Mouse (Mus musculus) midbrain, embryonic 10.5 days (tissue): ENCODE measurements around the gene Pld6. TPM values are rescaled to one million over a fixed set of nuclear protein-coding genes. Genes with fewer than 3 reads are reported as not detected.

Experiments
- DNase-seq: peaks from one replicate; pipeline ENCODE4 v3.0.0-alpha.2; 2017; ENCODE audit warnings: low spot score
- H3K27ac ChIP-seq: fragments of 300-500 bp; sonication (generic); replicated peaks from 2 replicates; pipeline ENCODE4 v1.5.1; 2016; ENCODE audit warnings: mild to moderate bottlenecking
- H3K27me3 ChIP-seq: fragments of 300-500 bp; sonication (generic); 2 replicates; pipeline ENCODE4 v1.6.1; 2016; ENCODE audit warnings: low read depth, mild to moderate bottlenecking; ENCODE audit not compliant: poor library complexity, severe bottlenecking
- H3K36me3 ChIP-seq: fragments of 300-500 bp; sonication (generic); 2 replicates; pipeline ENCODE4 v1.6.1; 2016; ENCODE audit warnings: mild to moderate bottlenecking, moderate library complexity
- H3K4me1 ChIP-seq: fragments of 300-500 bp; sonication (generic); 2 replicates; pipeline ENCODE4 v1.6.1; 2016
- H3K4me3 ChIP-seq: fragments of 300-500 bp; sonication (generic); 2 replicates; pipeline ENCODE4 v1.5.1; 2016; ENCODE audit warnings: mild to moderate bottlenecking, moderate library complexity
- H3K9me3 ChIP-seq: fragments of 300-500 bp; sonication (generic); replicated peaks from 2 replicates; pipeline ENCODE4 v1.6.1; 2016; ENCODE audit warnings: mild to moderate bottlenecking
- WGBS: fragments of 180-500 bp; shearing (Covaris S2); methylation state at CpG from one replicate; pipeline ENCODE4 v1.1.7; 2016; 5-methylcytosine and 5-hydroxymethylcytosine counted together
- polyA plus RNA-seq: library from polyadenylated mRNA; unstranded; fragments of >200 nt; fragmentation: Nextera tagmentation; extraction: Ambion mirVana; gene quantifications from 2 replicates; pipeline ENCODE4 v1.2.1, GENCODE M21; 2016

Gene Pld6
- polyA plus RNA-seq, 1 experiment from 2014 or later = 3.4 TPM

DNA sequence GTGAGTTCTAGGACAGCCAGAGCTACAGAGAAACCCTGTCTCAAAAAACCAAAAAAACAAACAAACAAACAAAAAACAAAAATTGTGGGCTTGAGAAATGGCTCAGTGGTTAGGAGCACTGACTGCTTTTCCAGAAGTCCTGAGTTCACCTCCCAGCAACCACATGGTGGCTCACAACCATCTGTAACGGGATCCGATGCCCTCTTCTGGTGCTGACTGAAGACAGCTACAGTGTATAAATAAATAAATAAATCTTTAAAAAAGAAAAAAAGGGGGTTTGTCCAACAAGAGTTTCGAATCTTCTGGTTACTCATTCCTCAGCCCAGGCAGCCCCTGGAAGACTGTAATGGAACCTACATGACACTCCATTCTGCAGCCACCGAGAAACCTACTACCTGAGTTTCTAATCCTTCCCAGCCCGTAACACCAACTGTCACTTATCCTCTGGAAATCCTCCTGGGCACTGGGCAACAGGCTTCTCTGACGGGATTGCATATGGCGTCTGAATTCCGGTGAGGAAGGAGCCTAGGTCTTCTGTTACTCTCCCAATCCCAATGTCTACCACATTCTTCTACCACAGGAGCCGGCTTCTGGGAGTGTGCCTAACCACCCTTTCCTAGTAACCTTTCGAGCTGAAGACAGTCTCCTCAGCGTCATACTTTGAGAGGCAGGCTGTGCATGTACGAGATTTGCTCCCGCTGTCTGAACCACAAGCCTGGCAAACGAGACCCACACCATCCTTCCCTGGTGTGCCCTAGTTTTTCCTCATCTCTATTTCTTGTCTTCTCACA lies 20.9 kb upstream of the Pld6 start:
- WGBS = 71% methylated on average over 14 of the region's 14 CpGs
- H3K9me3 ChIP-seq = no peaks in the 10 kb centered on the region
- peak overlapping the region; percentile 85 for H3K4me3 ChIP-seq
- H3K27ac ChIP-seq = peak overlapping the region; percentile 99
- no peak for DNase-seq
- H3K4me1 ChIP-seq = peaks cover 25% of the 10 kb centered on the region
- H3K27me3 ChIP-seq = no peaks in the 10 kb centered on the region
- peaks cover 46% of the 10 kb centered on the region for H3K36me3 ChIP-seq

GRCm38 (mm10) chr11:59805656-59806055 lies 18.2 kb upstream of the Pld6 start:
- Histone ChIP-seq H3K4me3 (no peak overlapping the region), H3K36me3 (peaks cover 73% of the 10 kb centered on the region), H3K27ac (no peak overlapping the region), H3K27me3 (no peaks in the 10 kb centered on the region), H3K4me1 (peaks cover 16% of the 10 kb centered on the region), H3K9me3 (no peaks in the 10 kb centered on the region)
- WGBS = 98% methylated on average over 2 of the region's 2 CpGs
- no peak for DNase-seq

GRCm38 (mm10) chr11:59805256-59805655 lies 17.8 kb upstream of the Pld6 start:
- peaks cover 77% of the 10 kb centered on the region for H3K36me3 ChIP-seq

GRCm38 (mm10) chr11:59804409-59805110 lies 17.1 kb upstream of the Pld6 start:
- no peaks in the 10 kb centered on the region for H3K9me3 ChIP-seq

More at GRCm38 (mm10) chr11:59805256-59805655, 17.8 kb upstream of the Pld6 start:
- no peak for DNase-seq
- 100% methylated on average over 1 of the region's 1 CpGs for WGBS
- Histone ChIP-seq H3K27me3 (no peaks in the 10 kb centered on the region), H3K27ac (no peak overlapping the region), H3K4me3 (no peak overlapping the region), H3K4me1 (peaks cover 12% of the 10 kb centered on the region), H3K9me3 (no peaks in the 10 kb centered on the region)

DNA sequence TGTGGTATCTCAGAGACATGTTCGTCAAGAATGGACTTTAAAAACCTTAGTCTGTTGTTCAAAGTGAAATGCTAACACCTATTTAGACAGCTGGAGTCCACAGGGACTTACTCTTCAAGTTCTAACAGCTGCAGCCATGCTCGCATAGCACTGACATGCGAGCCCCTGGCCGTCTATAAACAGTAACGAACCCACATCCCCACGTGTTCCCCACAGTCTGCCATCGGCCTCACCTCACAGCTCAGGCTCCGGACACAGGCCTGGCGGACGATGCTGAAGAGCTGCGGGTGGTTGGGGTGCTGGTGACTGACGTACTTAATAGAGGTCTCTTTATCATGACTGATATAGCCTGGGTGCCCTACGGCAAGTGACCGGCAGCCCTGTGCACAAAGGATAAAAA lies 16.1 kb upstream of the Pld6 start:
- Histone ChIP-seq H3K27ac (no peak overlapping the region), H3K4me1 (peaks cover 3% of the 10 kb centered on the region), H3K9me3 (no peaks in the 10 kb centered on the region), H3K27me3 (no peaks in the 10 kb centered on the region), H3K4me3 (no peak overlapping the region), H3K36me3 (peaks cover 94% of the 10 kb centered on the region)
- no peak for DNase-seq
- 93% methylated on average over 14 of the region's 14 CpGs for WGBS

More at GRCm38 (mm10) chr11:59804409-59805110, 17.1 kb upstream of the Pld6 start:
- Histone ChIP-seq H3K4me3 (no peak overlapping the region), H3K27ac (no peak overlapping the region), H3K4me1 (peaks cover 12% of the 10 kb centered on the region), H3K36me3 (peaks cover 84% of the 10 kb centered on the region), H3K27me3 (no peaks in the 10 kb centered on the region)
- WGBS = 92% methylated on average over 22 of the region's 22 CpGs
- no peak for DNase-seq

DNA sequence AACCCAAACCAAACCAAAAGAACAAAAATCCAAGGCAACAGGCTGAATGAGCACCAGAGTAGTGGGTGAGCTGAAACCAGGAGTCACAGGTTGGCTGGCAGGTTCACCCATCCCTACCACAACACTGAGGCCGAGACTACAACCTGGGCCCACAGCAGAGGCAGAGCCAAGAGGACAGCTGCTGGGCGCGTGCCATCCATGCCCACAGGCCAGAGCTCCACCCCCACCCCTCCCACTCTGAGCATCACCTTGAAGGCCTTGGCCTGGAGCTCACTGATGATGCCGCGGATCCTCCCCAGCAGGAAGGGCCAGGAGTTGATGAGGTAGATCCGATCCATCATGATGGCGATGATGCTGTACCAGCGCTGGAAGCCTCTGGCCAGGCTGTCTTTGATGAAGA lies 14.4 kb upstream of the Pld6 start:
- H3K36me3 ChIP-seq = peaks cover 100% of the 10 kb centered on the region
- no peak overlapping the region for H3K27ac ChIP-seq
- H3K4me1 ChIP-seq = no peaks in the 10 kb centered on the region
- no peak for DNase-seq
- no peaks in the 10 kb centered on the region for H3K27me3 ChIP-seq
- H3K9me3 ChIP-seq = no peaks in the 10 kb centered on the region
- no peak overlapping the region for H3K4me3 ChIP-seq
- WGBS = 97% methylated on average over 8 of the region's 8 CpGs

DNA sequence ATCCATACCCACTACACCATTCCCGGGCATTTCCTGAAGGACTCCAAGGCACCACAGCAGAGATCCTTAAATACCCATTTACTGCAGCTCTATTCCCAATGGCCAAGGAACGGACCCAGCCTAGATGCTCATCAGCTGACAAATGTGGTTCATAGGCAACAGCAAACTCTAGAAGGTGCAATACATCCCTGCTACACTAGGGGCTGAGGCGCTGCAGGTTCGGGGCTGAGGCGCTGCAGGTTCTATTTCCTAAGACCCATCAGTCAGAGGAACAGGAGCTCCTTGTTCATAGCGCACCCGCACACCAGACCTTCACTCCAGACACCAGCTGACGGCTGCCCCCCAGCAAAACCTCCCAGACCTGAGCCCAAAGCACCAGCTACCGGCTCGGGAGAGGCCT lies 13.0 kb upstream of the Pld6 start:
- Histone ChIP-seq H3K4me1 (no peaks in the 10 kb centered on the region), H3K27me3 (no peaks in the 10 kb centered on the region), H3K36me3 (peaks cover 100% of the 10 kb centered on the region), H3K9me3 (no peaks in the 10 kb centered on the region), H3K4me3 (no peak overlapping the region), H3K27ac (no peak overlapping the region)
- WGBS = 92% methylated on average over 10 of the region's 10 CpGs
- DNase-seq = no peak

DNA sequence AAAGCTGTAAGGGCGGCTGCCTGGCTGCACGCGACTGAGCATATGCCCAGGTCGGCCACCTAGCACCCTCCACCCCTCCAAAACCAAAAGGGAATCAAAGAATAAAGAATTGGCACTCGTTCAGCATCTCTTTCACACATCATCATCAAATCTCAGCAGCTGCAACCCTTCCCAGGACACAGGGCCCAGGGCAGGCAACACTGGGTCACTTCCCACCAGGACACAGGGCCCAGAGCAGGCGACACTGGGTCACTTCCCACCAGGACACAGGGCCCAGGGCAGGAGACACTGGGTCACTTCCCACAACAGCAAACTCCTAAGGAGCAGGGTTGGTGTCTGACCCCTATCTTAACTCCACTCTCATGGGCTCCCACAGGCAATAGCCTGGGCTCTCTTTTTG lies 5.9 kb upstream of the Pld6 start:
- 93% methylated on average over 6 of the region's 6 CpGs for WGBS
- Histone ChIP-seq H3K27me3 (0 out of 2 replicates have a peak, but pooled peaks cover 8% of the 10 kb centered on the region), H3K36me3 (peaks cover 76% of the 10 kb centered on the region), H3K27ac (no peak overlapping the region), H3K9me3 (no peaks in the 10 kb centered on the region), H3K4me3 (no peak overlapping the region), H3K4me1 (no peaks in the 10 kb centered on the region)
- DNase-seq = no peak

DNA sequence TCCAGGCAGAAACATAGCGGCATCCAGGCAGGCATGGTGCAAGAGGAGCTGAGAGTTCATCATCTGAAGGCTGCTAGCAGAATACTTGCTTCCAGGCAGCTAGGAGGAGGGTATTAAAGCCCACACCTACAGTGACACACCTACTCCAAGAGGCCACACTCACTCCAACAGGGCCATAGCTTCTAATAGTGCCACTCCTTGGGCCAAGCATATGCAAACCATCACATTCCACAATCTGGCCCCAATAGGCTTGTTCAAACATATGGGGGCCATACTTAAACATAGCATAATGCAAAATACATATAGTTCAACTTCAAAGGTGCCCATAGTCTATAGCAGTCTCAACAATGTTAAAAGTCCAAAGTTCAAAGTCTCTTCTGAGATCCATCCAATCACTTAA lies 1.9 kb upstream of the Pld6 start:
- no peaks in the 10 kb centered on the region for H3K9me3 ChIP-seq
- peaks cover 29% of the 10 kb centered on the region for H3K27me3 ChIP-seq
- H3K36me3 ChIP-seq = peaks cover 35% of the 10 kb centered on the region
- H3K27ac ChIP-seq = no peak overlapping the region
- 86% methylated on average over 1 of the region's 1 CpGs for WGBS
- DNase-seq = no peak
- peaks cover 16% of the 10 kb centered on the region for H3K4me1 ChIP-seq
- H3K4me3 ChIP-seq = no peak overlapping the region

GRCm38 (mm10) chr11:59786444-59787198 lies 824 bp downstream of the Pld6 start:
- Histone ChIP-seq H3K27me3 (peaks cover 30% of the 10 kb centered on the region), H3K9me3 (no peaks in the 10 kb centered on the region), H3K27ac (peak overlapping the region; percentile 53), H3K36me3 (peaks cover 8% of the 10 kb centered on the region), H3K4me3 (peak overlapping the region; percentile 53), H3K4me1 (peaks cover 26% of the 10 kb centered on the region)
- DNase-seq = no peak
- WGBS = 55% methylated on average over 15 of the region's 15 CpGs

- no peaks in the 10 kb centered on the region for H3K9me3 ChIP-seq
- WGBS = 93% methylated on average over 6 of the region's 6 CpGs
- H3K4me3 ChIP-seq = no peak overlapping the region
- no peak for DNase-seq
- H3K27me3 ChIP-seq = peaks cover 24% of the 10 kb centered on the region
- peaks cover 33% of the 10 kb centered on the region for H3K4me1 ChIP-seq
- peaks cover 4% of the 10 kb centered on the region for H3K36me3 ChIP-seq
- no peak overlapping the region for H3K27ac ChIP-seq
Measured at GRCm38 (mm10) chr11:59783591-59783990, 3.9 kb downstream of the Pld6 start.

- Histone ChIP-seq H3K4me3 (no peak overlapping the region), H3K4me1 (peaks cover 27% of the 10 kb centered on the region), H3K9me3 (no peaks in the 10 kb centered on the region), H3K36me3 (peaks cover 16% of the 10 kb centered on the region), H3K27me3 (peaks cover 17% of the 10 kb centered on the region), H3K27ac (0 out of 2 replicates have a peak overlapping the region, but pooled peaks have one; percentile 46)
- WGBS = 72% methylated on average over 7 of the region's 7 CpGs
- no peak for DNase-seq
Measured at GRCm38 (mm10) chr11:59782091-59782590, 5.3 kb downstream of the Pld6 start.
